In the genomic region with DNA sequence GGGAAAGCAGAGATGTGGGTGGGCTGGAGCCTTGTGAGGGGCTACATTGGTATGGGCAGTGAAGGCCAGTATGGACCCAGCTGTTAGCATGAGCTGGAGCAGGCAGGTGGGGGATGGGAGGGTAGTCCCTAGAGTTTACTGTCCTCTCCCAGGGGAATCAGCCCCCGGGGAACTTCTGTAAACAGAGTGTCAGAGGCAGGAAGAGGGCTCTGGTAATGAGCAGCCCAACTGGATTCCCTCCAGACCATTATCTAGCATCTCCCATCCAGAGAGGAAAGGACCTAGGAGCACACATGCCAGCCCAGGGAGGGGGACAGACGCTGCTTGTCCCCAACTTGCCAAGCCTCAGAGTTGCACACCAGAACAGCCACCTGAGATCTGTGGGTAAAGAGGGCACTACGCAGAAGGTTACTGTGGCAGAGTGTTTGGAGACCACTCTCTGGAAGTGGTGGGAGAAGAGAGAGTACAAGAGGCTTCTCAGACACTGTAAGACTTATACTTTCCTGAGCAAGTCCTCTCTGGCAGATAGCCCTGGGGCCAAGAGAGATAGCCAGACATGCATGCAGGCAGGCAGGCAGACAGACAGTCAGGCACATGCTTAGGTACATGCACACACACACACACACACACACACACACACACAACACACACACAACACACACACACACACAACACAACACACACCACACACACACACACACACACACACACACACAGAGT, we compare ENCODE assay signal across 9 mouse cellular contexts. TPM values are rescaled to one million over a fixed set of nuclear protein-coding genes. Genes with fewer than 3 reads are reported as not detected.
A peak's percentile ranks its signal among the peaks of the same experiment; 100 is the strongest.
DNase-seq lines count a peak whose midpoint lies in the region; ATAC-seq lines count a peak whose summit lies in the region.
"Had no signal": no experiment of that assay in that cellular context is flagged by ENCODE, and none has a peak within 500 bp of the region (broad histone marks: within the 10 kb centered on the region; RNA-seq: fewer than 3 reads in every experiment).

No protein-coding gene starts in this region.

- H3K27me3 ChIP-seq in hindbrain, embryonic 13.5 days = no peaks in the 10 kb centered on the region
- H3K27me3 ChIP-seq in liver, embryonic 12.5 days (replicated peaks) = no peaks in the 10 kb centered on the region
- H3K27me3 ChIP-seq in neural tube, embryonic 13.5 days = no peaks in the 10 kb centered on the region

- peak overlapping the region; percentile 77 for H3K9ac ChIP-seq in hindbrain, embryonic 13.5 days
- 0 out of 2 replicates have a peak overlapping the region, but pooled peaks have one; percentile 14 for H3K9ac ChIP-seq in liver, embryonic 12.5 days
- H3K9ac ChIP-seq in neural tube, embryonic 13.5 days = 0 out of 2 replicates have a peak overlapping the region, but pooled peaks have one; percentile 75

- 37% methylated on average over 3 of the region's 3 CpGs for WGBS in hindbrain, embryonic 13.5 days
- whole genome bisulfite sequencing in liver, embryonic 12.5 days (ENCODE audit: insufficient replicate concordance) = 47% methylated on average over 3 of the region's 3 CpGs
- 43% methylated on average over 3 of the region's 3 CpGs for WGBS in neural tube, embryonic 13.5 days

- peak overlapping the region; percentile 53 for H3K4me3 ChIP-seq in hindbrain, embryonic 13.5 days
- peak overlapping the region; percentile 64 for H3K4me3 ChIP-seq in liver, embryonic 12.5 days
- H3K4me3 ChIP-seq in neural tube, embryonic 13.5 days = peak overlapping the region; percentile 56

- H3K4me2 ChIP-seq in hindbrain, embryonic 13.5 days = peak overlapping the region; percentile 80
- peak overlapping the region; percentile 93 for H3K4me2 ChIP-seq in liver, embryonic 12.5 days
- peak overlapping the region; percentile 78 for H3K4me2 ChIP-seq in neural tube, embryonic 13.5 days

- H3K9me3 ChIP-seq in hindbrain, embryonic 13.5 days = no peaks in the 10 kb centered on the region
- H3K9me3 ChIP-seq in liver, embryonic 12.5 days (replicated peaks) = no peaks in the 10 kb centered on the region
- no peaks in the 10 kb centered on the region for H3K9me3 ChIP-seq in neural tube, embryonic 13.5 days
- H3K9me3 ChIP-seq: G1E had no signal

- ATAC-seq in hindbrain, embryonic 13.5 days (ENCODE audit: low FRiP score) = no peak
- no peak for ATAC-seq in liver, embryonic 12.5 days
- no peak for ATAC-seq in neural tube, embryonic 13.5 days (ENCODE audit: low read depth)
- no peak for ATAC-seq in activated CD4-positive, CD25-positive, alpha-beta regulatory T cell, adult 4 months

- peaks cover 59% of the 10 kb centered on the region for H3K4me1 ChIP-seq in hindbrain, embryonic 13.5 days (replicated peaks)
- H3K4me1 ChIP-seq in liver, embryonic 12.5 days = peaks cover 56% of the 10 kb centered on the region
- peaks cover 55% of the 10 kb centered on the region for H3K4me1 ChIP-seq in neural tube, embryonic 13.5 days (replicated peaks)

- H3K27ac ChIP-seq in hindbrain, embryonic 13.5 days = peak overlapping the region; percentile 58
- peak overlapping the region; percentile 75 for H3K27ac ChIP-seq in liver, embryonic 12.5 days
- no peak overlapping the region for H3K27ac ChIP-seq in neural tube, embryonic 13.5 days (replicated peaks)

- 0 out of 2 replicates have a peak, but pooled peaks cover 12% of the 10 kb centered on the region for H3K36me3 ChIP-seq in hindbrain, embryonic 13.5 days
- H3K36me3 ChIP-seq in liver, embryonic 12.5 days = peaks cover 4% of the 10 kb centered on the region; the same call in 1 of the 2 replicates
- 0 out of 2 replicates have a peak, but pooled peaks cover 6% of the 10 kb centered on the region for H3K36me3 ChIP-seq in neural tube, embryonic 13.5 days

- peak; percentile 32 to 39 for DNase-seq in spleen, adult 18-20 months
- no peak for DNase-seq in spleen, adult 12 weeks (ENCODE audit: low spot score)
- no peak for DNase-seq in embryo, embryonic 11 days
- no peak for DNase-seq in urinary bladder, postnatal 25 days (ENCODE audit: low spot score)

RNA-seq across cellular contexts. Expression of a gene that starts 1.5 kb away (rescaled TPM):
- polyA plus RNA-seq in hindbrain, embryonic 13.5 days (2015; fragmentation: Nextera tagmentation; extraction: Ambion mirVana) = 52.7 and 54.8 TPM in 2 replicates
- 69.2 and 74.2 TPM in 2 replicates for polyA plus RNA-seq in liver, embryonic 12.5 days (2016; fragmentation: Nextera tagmentation; extraction: Ambion mirVana)
- 55.7 and 59.2 TPM in 2 replicates for polyA plus RNA-seq in neural tube, embryonic 13.5 days (2015; fragmentation: Nextera tagmentation; extraction: Ambion mirVana)
- polyA plus RNA-seq in activated CD4-positive, CD25-positive, alpha-beta regulatory T cell, adult 4 months (2017; shearing (Covaris generic)) = 10 to 100 TPM; 17.3 to 22.8 TPM

RNA-seq across cellular contexts. Expression of a gene that starts 1.5 kb away (rescaled TPM):
- polyA plus RNA-seq in hindbrain, embryonic 13.5 days (2015; fragmentation: Nextera tagmentation; extraction: Ambion mirVana) = 6.3 and 7.3 TPM in 2 replicates
- polyA plus RNA-seq in liver, embryonic 12.5 days (2016; fragmentation: Nextera tagmentation; extraction: Ambion mirVana) = 4.7 and 5.0 TPM in 2 replicates
- polyA plus RNA-seq in neural tube, embryonic 13.5 days (2015; fragmentation: Nextera tagmentation; extraction: Ambion mirVana) = 6.7 TPM in 2 replicates
- polyA plus RNA-seq in activated CD4-positive, CD25-positive, alpha-beta regulatory T cell, adult 4 months (2017; shearing (Covaris generic)) = 1 to 10 TPM in 1 of 2 experiments, under 1 TPM in 1; 0.79 to 1.1 TPM

RNA-seq across cellular contexts. Expression of a gene that starts 16.5 kb away (rescaled TPM):
- 169 and 188 TPM in 2 replicates for polyA plus RNA-seq in hindbrain, embryonic 13.5 days (2015; fragmentation: Nextera tagmentation; extraction: Ambion mirVana)
- 76.2 and 81.9 TPM in 2 replicates for polyA plus RNA-seq in liver, embryonic 12.5 days (2016; fragmentation: Nextera tagmentation; extraction: Ambion mirVana)
- polyA plus RNA-seq in neural tube, embryonic 13.5 days (2015; fragmentation: Nextera tagmentation; extraction: Ambion mirVana) = 152 and 169 TPM in 2 replicates
- 10 to 100 TPM; 30.5 to 37.9 TPM for polyA plus RNA-seq in activated CD4-positive, CD25-positive, alpha-beta regulatory T cell, adult 4 months (2017; shearing (Covaris generic))

RNA-seq across cellular contexts. Expression of a gene that starts 38.3 kb away (rescaled TPM):
- 29.1 and 30.7 TPM in 2 replicates for polyA plus RNA-seq in hindbrain, embryonic 13.5 days (2015; fragmentation: Nextera tagmentation; extraction: Ambion mirVana)
- 11.3 and 11.9 TPM in 2 replicates for polyA plus RNA-seq in liver, embryonic 12.5 days (2016; fragmentation: Nextera tagmentation; extraction: Ambion mirVana)
- polyA plus RNA-seq in neural tube, embryonic 13.5 days (2015; fragmentation: Nextera tagmentation; extraction: Ambion mirVana) = 27.9 and 33.5 TPM in 2 replicates
- polyA plus RNA-seq in activated CD4-positive, CD25-positive, alpha-beta regulatory T cell, adult 4 months (2017; shearing (Covaris generic)) = 100 to 1,000 TPM in 1 of 2 experiments, 10 to 100 TPM in 1; 98.7 to 102 TPM

RNA-seq across cellular contexts. Expression of a gene that starts 46.8 kb away (rescaled TPM):
- 21.8 and 22.5 TPM in 2 replicates for polyA plus RNA-seq in hindbrain, embryonic 13.5 days (2015; fragmentation: Nextera tagmentation; extraction: Ambion mirVana)
- 6.1 and 7.3 TPM in 2 replicates for polyA plus RNA-seq in liver, embryonic 12.5 days (2016; fragmentation: Nextera tagmentation; extraction: Ambion mirVana)
- polyA plus RNA-seq in neural tube, embryonic 13.5 days (2015; fragmentation: Nextera tagmentation; extraction: Ambion mirVana) = 22.2 and 28.8 TPM in 2 replicates
- under 1 TPM in 1 of 2 experiments, not detected in 1; 0.71 TPM for polyA plus RNA-seq in activated CD4-positive, CD25-positive, alpha-beta regulatory T cell, adult 4 months (2017; shearing (Covaris generic))

Comparison
In these comparisons a context has a peak if more than half of its experiments do, and no peak if none do; other contexts are left out.
1. DNase-seq: peak in spleen, adult 18-20 months (2 of 2); none in spleen, adult 12 weeks (single experiment), embryo, embryonic 11 days (single experiment) and urinary bladder, postnatal 25 days (single experiment).
2. H3K9ac ChIP-seq: peak in every context shown above with its lines; median percentile 77 in hindbrain, embryonic 13.5 days; 75 in neural tube, embryonic 13.5 days; 14 in liver, embryonic 12.5 days.
3. Peak in every context shown above with its lines, with median percentiles within 50 percentile points of each other: H3K4me2 ChIP-seq and H3K4me3 ChIP-seq.